Mouse (Mus musculus) adipocyte (in vitro differentiated cells): ENCODE results near the gene Vmn1r31.

Experiments used
- DNase-seq: peaks from one replicate; pipeline ENCODE4 v3.0.0-alpha.2; 2016; ENCODE audit warnings: low spot score

Vmn1r31 gene

DNA sequence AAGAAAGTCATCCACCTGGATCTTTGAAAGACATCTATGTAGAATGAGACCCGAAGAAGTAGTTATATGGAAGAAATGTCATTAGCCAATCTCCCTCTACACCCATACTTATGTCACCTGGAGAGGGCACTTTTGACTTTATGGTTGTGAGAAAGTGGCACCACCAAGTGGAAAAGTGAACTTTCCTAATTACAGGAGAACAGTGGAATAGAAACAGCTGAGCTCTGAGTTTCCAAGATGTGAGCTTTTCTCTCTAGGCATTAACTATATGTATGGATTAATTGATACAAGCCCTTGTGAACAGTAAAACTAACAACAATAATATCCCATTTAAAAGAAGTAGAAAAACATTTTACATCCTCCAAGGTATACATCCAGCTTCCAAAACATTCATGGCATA, at the start of gene Vmn1r31:
Vmn1r31 (minus strand) TSS at position 101 of the 400 bp plus-strand sequence.
- no peak for DNase-seq

GRCm38 (mm10) chr6:58443285-58443684, 31.8 kb downstream of the Vmn1r31 start, which contains the start of gene Vmn1r30:
Gene Vmn1r30 (minus strand): TSS chr6:58443385.
- no peak for DNase-seq
